Mouse (Mus musculus) retina, postnatal 7 days (tissue): ENCODE data around the gene Krt18.
"Not testable (repeated sequence)": the region's sequence is repeated elsewhere in the genome, so short reads cannot be mapped to it uniquely, and the experiment has no call there.

ENCODE experiments used
- DNase-seq: peaks from one replicate; pipeline ENCODE4 v3.0.0-alpha.2; 2012; ENCODE audit warnings: low read depth, low spot score

Gene Krt18

DNA sequence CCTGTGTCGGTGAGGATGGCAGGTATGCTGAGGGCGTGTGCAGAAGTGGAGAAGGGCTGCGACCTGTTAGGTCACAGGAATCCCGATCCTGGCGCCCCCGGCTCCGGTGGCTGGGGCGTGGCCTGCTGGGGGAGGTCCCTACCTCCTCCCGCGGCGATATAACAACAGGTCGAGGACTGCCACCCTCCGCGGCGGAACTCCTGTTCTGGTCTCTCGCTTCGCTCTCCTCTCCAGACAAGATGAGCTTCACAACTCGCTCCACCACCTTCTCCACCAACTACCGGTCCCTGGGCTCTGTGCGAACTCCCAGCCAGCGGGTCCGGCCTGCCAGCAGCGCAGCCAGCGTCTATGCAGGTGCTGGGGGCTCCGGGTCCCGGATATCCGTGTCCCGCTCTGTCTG lies at the start of gene Krt18:
TSS of gene Krt18 (plus strand) at position 141 of the 400 bp plus-strand sequence.
- DNase-seq = no peak

DNA sequence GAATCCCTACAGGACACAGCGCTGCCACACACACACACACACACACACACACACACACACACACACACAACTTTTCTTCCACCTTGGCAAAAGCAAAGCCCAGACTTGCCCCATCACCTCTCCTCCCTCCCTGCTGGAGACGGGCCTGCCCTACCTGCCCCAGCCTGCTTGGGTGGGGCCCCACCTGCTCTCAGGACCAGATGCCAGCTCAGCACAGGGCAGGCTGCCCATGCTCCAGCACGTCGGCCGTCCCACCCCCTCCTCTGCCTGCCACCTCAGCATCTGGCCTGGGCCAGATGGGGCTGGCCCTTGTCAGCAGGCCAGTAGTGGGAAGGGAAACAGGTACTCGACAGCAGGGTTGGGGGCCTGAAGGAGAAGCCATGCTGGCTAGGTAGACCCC lies 47.1 kb upstream of the Krt18 start:
- no peak for DNase-seq

DNA sequence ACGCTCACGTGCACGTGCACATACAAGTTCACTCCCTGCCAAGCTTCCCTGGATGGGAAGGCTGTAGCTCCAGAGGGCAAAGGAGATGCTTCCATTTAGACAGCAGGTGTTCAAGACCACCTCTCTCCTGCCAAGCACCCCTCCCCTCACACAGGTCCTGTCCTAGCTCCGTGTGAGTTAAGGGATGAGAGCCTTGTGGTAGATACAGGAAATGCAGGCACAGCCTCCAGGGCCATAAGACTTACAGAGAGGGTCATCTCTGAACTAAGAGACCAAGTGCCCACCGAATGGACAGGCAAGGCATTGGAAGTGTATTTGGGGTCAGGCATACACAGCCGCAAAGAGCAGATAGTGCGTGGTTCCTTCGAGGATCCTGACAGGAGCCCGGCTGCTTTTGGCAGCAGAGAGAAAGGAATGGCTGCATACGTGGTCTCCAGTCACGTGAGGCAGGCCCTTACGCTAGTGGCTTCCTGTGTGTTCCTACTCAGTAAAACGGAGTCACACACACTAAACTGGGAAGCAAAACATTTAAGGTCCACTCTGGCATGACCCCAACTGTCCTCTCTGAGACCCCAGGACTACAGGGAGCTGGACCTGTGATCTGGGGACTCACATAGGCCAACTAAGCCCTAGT lies 44.5 kb upstream of the Krt18 start:
- DNase-seq = no peak

DNA sequence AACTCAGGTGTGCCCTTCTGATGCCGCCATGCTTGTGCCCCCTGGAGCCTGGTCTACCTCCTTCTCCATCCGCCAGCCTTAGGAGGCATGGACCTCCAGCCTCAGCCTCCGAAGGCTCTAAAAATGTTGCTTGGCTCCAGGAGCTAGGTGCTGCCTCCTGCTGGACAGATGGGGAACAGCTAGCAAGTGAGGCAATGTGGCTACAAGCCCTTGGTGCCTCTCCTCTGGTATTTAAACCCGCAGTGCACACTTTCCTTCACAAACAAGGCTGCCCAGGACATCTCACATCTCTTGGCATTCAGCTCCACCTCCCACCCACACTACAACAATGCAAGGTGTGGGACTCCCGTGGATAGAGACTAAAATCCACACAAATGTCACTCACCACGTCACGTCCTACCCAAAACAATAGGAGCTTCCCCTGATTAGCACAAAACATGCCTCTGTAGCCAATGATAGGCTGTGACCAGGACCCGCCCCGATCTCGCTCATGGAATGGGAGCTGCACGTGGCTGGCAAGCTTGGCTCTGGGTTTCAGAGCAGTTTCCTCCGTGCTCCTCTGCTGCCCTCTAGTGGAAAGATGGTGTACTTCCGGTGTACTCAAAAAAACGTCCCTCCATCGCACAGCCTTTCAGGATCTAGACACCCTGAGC lies 43.9 kb upstream of the Krt18 start:
- DNase-seq = peak; percentile 86

DNA sequence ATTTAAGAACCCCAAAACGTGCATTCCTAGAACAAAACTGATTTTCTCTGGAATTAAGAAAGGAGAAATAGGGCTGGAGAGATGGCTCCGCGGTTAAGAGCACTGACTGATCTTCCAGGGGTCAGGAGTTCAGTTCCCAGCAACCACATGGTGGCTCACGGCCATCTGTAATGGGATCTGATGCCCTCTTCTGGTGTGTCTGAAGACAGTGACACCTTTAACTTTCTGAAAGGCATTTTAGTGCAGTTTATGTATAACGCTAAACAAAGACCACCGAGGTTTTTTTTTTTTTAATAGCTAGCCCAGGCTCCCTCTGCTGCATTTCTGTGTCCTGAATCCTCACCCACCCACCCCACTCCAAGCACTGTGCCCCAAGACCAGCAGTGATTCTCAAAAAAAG lies 43.2 kb upstream of the Krt18 start:
- no peak for DNase-seq

DNA sequence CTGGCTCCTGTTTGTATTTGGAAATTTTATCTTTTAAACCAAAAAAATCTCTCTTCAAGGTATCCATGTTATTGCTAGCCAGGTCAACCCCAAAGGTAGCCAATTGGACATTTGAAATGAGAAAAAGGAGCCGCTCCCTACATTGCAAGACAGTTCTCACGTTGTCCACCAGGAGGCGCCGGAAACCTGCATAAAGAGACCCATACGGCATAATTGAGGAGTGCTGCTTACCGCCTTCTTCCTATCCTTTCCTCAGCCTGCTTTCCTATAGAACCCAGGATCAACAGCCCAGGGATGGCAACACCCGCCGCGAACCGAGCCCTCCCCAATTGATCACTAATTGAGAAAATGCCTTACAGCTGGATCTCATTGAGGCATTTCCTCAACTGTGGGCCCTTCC lies 39.9 kb upstream of the Krt18 start:
- peak; percentile 77 for DNase-seq

DNA sequence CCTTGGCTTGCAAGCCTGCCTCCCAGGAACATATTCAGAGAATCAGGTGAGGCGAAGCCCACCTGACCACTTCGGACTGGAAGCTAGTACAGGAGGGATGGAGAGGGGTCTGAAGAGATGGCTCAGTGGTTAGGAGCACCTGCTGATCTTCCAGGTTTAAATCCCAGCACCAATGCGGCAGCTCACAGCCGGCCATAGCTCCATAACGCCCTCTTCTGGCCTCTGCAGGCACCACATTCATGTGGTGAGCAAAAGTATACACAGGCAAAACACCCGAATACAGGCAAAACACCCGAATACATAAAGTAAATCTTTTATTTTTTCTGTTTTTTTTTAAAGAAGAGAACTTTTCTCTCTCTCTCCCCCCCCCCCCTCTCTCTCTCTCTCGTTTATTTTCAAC lies 39.3 kb upstream of the Krt18 start:
- no peak for DNase-seq

DNA sequence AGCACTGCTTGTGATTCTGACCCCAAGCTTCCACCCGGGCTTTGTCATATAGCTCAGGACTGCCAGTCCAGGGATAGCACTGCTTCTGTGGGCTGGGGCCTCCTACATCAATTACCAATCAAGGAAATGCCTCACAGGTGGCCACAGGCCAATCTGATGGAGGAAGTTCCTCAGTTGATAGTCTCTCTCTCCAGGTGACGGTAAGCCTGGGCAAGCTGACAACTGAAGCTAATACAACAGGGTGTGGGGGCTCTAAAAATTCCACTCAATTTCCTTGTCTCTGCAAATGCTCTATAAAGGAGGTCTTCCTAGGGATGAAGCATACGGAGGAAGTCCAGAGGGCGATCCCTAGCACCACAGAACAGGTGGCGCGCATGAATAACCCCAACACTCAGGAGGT lies 37.0 kb upstream of the Krt18 start:
- DNase-seq = no peak

DNA sequence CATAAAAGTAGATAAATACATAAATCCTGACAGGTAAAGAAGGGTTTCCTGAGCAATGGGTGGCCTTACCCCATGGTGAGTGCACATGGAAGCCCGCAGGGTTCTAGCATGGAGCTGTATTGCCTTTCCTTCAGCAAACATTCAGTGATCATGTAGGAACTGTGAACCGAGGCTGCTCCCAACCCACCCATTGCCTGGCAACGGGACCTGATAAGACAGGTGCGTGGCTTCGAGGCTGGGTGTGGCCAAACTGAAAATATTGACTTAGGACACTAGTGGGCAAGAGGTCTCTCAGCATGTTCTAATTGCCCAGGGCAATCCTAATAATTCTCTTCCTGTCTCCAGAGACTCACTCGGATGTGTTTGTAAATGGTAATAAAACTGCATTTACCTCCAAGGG lies 33.6 kb upstream of the Krt18 start:
- DNase-seq = no peak

DNA sequence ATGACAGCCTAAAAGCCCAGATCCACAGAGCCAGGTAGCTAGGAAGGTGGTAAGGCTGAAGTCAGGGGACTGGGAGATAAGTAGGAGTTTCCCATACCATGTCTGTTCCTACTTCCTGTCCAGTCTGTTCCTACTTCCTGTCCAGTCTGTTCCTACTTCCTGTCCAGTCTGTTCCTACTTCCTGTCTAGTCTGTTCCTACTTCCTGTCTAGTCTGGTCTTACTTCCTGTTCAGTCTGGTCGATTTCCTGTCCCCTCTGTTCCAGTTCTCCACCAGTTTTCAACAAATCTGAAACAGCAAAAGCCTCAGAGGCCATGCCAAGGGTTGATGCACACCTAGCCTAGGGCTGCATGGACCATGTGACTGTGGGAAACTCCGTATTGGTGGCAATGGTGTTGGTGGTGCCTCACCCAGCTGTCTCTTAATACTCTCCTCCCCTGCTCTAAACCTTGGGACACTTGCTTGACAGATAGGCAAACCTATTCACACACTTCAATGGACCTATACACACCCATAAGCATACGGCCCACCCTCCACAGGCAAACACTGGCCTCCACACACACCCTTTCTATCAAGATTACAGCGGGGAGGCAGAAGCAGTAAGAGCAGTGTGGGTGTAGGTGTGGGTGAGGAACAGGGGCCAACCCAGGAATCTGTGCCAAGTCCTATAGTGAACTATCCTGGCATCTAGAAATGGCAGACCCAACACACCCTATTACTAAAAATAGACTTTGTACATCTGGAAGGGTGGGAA lies 32.3 kb upstream of the Krt18 start:
- DNase-seq = no peak

DNA sequence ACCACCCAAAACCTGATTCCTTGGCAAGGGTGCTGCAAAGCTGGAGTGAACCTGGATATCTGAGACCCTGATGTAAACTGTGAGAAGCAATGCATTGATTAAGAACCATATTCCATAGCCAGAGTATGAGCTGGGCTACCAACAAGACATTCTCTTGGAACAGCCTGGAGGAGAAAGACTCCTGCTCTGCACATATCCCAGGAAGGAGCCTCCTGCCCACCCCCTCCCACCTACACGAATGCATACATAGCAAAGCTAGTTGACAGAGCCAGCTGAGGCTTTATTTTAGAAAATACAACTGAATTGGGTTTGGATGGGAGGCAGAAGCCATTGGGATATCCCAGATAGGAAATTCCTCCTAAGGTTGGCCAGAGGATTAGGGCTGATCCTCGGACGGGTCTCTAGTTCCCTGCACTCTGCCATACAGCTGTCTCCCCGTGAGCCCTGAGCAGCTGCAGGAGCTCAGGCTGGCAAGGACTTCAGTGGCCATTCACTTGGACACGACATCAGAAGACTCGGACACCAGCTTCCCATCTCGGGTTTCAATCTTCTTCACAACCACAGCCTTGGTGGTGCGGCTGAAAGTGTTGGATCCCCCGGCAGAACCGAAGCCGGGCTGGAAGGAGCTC lies 31.4 kb upstream of the Krt18 start:
- DNase-seq = not testable (repeated sequence)

DNA sequence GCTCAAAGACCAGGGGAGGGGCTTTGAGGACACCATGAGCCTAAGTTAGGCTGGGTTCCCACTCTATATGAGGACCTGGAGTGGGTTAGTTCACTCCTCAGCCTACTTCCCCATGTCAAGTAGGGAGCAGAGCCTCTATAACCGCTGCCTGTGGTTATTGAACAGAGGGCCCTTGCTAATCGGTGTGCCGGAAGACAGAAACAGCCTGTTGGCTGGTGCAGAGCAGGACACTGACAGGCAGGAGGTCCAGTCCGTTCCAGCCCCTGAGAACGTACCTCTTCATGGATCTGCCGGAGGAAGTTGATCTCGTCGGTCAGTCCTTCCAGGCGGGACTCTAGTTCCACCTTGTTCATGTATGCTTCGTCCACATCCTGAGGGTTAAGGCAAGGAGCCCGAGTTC lies 28.8 kb upstream of the Krt18 start:
- no peak for DNase-seq

DNA sequence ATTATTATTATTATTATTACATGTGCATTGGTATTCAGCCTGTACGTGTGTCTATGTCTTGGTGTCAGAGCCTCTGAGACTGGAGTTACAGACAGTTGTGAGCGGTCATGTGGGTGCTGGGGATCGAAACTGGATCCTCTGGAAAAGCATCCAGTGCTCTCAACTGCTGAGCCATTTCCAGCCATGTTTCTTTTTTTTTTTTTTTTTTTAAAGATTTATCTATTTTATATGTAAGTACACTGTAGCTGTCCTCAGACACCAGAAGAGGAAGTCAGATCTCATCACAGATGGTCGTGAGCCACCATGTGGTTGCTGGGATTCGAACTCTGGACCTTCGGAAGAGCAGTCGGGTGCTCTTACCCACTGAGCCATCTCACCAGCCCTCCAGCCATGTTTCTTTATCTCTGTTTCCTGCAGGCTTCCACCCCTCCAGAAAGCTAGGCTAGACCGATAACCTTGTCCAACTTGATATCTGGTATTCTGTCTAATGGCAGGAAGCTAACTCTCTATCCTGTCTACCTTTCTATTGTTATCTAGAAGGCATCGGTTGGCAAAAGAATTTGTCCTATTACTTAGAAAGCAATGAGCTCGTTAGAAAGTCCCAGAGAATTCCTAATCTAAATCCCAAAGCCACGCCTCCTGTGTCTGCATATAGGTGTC lies 28.2 kb upstream of the Krt18 start:
- DNase-seq = no peak

DNA sequence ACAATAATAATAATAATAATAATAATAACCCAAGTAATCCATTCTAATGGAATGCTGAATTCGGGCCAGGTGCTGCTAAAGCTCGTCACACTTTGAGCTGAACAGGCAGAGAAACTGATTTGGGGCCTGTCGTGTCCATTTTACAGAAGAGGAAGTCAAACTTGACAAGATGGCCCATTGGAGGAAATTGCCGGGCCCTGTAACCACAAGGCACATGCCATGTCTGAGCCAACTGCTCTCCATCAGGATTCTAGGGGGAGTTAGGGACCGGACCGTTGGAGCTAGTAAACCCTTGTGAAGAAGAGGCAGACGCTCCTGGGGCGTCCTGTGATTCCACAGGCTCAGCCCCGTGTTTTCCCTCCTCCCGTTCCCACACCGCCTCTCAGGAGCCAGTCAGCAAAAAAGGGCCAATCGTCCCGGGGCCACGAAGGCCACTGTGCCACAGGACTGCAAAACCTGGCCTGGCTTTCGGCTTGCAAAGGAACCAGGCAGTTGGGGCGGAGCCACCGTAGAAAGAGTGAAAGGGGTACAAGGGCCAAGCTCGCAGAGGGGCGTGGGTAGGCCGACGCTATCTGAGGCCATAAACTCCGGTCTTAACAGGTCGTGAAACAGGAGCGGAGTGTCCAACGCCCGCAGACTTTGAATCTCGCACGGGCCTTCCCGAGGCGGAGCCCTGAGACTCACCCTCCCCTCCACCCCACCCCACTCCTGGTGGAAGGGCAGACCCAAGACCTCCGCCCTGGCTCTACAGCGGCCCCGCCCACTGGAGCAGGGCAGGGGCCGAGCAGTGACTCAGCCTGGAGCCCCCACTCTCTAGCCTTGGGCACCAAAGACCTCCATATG lies 25.1 kb upstream of the Krt18 start:
- DNase-seq = no peak

DNA sequence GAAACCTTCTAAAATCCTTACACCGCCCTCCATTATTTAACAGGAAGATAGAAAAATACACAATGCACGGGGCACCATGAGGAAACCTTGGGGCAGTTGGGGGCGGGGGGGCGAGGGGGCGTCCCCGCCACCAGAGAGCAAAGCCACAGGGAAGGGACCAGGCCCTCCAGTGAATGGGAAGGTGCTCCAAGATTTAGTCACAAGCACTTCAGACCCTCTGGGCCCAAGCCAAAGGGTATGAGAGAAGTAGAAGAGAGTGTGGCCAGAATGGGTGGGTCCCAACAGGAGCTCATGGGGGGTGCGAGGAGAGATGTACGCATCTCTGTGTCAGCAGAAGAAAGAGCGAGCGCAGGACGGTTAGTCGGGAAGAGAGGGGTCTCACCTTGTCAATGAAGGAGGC lies 24.5 kb upstream of the Krt18 start:
- DNase-seq = no peak

DNA sequence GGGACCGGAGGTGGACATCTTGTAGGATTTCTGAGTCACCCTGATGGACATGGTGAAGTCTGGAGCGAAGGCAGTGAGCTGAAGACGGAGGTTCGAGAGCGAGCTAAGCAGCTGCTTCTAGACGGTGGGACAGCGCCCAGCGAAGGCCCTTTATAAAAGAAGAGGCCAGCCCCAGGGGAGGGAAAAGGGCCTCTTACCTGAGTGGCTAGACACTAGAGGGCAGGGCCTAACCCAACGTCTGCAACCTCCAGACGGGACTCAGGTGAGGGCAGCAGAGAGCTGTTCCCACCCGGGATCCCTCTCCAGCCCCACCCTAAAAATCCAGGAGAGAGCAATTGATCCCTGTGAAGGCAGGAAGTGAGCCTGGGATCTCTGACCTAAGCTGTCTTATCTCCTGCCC lies 23.8 kb upstream of the Krt18 start, which contains the start of gene Krt8:
TSS of gene Krt8 (minus strand) at position 294 of the 400 bp plus-strand sequence.
- no peak for DNase-seq

DNA sequence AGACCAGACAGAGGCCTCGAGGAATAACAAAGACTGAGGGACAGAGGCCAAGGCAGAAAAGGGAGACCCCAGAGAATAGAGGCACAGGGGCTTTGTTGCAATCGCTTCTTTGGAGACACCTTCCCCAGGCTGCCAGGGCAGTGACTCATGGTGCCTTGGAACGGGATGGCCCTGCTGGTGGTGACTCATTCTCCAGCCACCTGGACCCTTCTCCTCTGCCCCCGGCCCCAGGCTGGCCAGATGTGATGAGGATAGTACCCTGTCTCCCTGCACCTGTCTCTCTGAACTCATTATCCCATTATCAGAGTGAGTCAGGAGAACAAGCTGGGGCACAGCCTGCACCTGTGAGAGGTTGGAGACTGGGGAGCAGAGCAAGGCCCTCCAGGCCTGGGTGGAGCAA lies 22.7 kb upstream of the Krt18 start:
- DNase-seq = no peak

DNA sequence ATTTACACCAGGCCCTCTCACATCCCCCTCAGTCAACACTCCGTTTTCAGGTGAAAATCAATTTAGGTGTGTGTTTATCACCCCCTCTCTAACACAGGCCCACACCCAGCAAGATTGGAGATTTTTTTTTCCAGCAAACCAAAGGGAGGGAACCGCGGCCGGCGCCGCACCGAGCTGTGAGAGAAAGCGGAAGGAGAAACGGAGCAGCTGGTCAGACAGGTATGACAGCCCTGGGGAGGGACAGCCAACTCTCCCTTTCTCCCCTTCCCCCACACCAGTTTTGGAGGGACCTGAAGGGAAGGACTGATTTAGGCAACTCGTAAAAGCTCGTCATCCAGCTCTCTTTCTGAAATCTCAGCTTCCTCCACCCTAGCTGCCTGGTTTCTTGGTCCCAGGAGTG lies 21.7 kb upstream of the Krt18 start:
- DNase-seq = no peak

DNA sequence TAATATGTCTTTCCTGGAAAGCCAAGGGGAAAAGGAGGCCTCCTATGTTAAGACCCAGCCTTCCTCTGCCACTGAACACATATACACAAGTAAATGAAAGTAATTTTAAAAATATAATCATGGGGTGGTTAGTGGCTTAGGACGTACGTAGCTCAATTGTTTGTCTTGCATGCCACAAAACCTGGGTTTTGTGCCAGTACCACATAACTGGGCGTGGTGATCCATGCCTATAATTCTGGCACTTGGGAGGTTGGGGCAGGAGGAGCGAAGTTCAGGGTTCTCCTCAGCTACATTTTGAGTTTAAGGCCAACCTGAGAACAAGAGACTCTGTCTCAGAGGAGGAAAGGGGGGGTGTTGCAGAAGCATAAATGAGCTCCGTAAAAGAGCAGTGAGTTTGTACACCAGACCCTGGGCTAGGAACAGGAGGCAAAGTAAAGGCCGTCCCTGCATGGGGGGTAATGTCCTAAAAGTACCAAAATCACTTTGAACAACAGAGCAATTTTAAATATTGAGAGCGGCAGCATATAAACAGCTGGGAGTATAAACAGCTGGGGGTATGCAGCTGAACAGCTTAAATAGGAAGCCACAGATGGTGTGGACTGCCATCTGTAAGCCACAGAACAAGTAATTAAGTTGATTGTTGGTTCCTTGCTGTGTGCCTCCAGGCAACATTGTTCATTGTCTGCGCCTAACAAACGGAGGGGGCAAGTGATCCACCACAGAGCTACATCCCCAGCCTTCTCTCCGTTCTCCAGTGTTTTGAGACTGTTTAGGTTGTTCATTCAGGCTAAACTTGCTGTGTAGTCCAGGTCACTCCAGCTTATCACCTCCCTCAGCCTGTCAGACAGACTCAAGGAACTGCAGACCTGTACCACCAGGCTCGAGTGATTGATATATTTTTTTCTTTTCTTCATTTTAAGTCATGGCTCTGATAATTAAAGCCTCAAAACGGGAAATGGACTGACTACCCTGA lies 20.6 kb upstream of the Krt18 start:
- no peak for DNase-seq
